Mouse (Mus musculus): ENCODE data around the gene Zfp873. TPM values are rescaled to one million over a fixed set of nuclear protein-coding genes. Genes with fewer than 3 reads are reported as not detected.

Gene Zfp873
- polyA plus RNA-seq (2017; shearing (Covaris generic)), result 9.7 TPM

GRCm38 (mm10) chr10:82047597-82048459 lies at the start of gene Zfp873:
TSS of gene Zfp873 (plus strand) at chr10:82048123.

DNA sequence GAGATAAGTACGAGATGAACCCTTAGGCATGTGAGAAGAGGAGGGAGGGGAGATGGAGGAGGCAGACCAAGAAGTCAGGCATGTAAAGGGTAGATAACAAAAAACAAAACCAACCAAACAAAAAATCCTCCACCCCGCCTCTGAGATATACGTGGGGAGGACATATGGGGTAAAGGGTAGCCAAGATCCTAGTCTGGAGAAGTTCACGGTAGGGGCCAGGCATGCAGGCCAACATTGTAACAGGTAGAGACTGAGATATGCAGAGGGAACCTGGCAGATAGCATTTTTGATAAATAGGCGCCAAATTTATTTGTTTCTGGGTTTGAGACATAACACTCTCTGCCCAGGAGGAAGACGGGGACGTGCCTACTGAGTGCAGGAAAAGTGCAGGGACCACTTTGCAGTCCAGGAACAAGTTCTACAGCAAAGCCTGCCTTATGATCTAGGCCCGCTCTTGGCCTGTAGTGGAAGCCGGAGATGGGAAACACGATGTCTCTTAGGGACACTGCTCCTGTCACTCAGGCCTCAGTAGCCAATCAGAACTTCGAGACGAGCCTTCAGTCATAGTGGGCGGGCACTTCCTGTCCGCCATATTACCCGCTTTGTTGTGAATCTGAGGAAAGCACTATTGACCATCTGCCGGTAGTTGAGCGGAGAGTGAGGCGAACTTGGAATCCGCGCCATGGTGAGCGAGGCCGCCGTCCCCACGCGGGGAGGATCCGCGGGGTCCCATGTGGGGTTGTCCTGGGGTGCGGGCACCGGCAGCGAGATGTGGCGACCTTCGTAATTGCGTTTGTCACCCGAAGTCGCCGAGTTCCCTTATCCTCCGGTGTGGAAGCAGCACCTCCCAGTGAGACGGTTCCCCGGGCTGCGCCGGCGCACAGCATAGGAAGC lies 35.1 kb downstream of the Zfp873 start, which contains the start of gene BC024063:
Gene BC024063 (plus strand): TSS at position 626 of the 894 bp plus-strand sequence.

Other genes starting within 250 kb of the Zfp873 start
- gene Gm4767, start 235.9 kb upstream of the Zfp873 start, polyA plus RNA-seq (2017; shearing (Covaris generic)), result 6.3 TPM
- gene Gm32687, start 184.2 kb upstream of the Zfp873 start, polyA plus RNA-seq (2017; shearing (Covaris generic)), result 7.0 TPM
- 3.7 TPM for gene Zfp781, start 117.6 kb upstream of the Zfp873 start, polyA plus RNA-seq (2017; shearing (Covaris generic))
- gene BC024063, start 35.2 kb downstream of the Zfp873 start, polyA plus RNA-seq (2017; shearing (Covaris generic)), result 6.0 TPM
- 10.9 TPM for gene AU041133, start 79.9 kb downstream of the Zfp873 start, polyA plus RNA-seq (2017; shearing (Covaris generic))
- 10.9 TPM for gene Zfp938, start 193.2 kb downstream of the Zfp873 start, polyA plus RNA-seq (2017; shearing (Covaris generic))

All from CD4-positive, CD25-positive, alpha-beta regulatory T cell (primary cell).